8 mouse cellular contexts compared by ENCODE assay signal in genomic region chr19:42268337-42268736, GRCm38 (mm10). TPM values are rescaled to one million over a fixed set of nuclear protein-coding genes. Genes with fewer than 3 reads are reported as not detected.
DNase-seq lines count a peak whose midpoint lies in the region; ATAC-seq and TF ChIP-seq lines count a peak whose summit lies in the region.

No protein-coding gene starts in this region.

- no peak for TF ChIP-seq CTCF in heart, postnatal 0 days (IDR thresholded peaks at IDR 0.05; ENCODE audit: low read depth)

- peak overlapping the region; percentile 46 for H3K4me3 ChIP-seq in heart, embryonic 10.5 days
- no peak overlapping the region for H3K4me3 ChIP-seq in heart, postnatal 0 days (ENCODE audit: low read depth, low read length)
- no peak overlapping the region for H3K4me3 ChIP-seq in neural tube, embryonic 14.5 days (ENCODE audit: low read depth, low read length)

- no peak overlapping the region for H3K9ac ChIP-seq in heart, postnatal 0 days (replicated peaks; ENCODE audit: low read depth, low read length)
- no peak overlapping the region for H3K9ac ChIP-seq in neural tube, embryonic 14.5 days (replicated peaks; ENCODE audit: low read depth, low read length)

- H3K36me3 ChIP-seq in heart, embryonic 10.5 days, result no peaks in the 10 kb centered on the region
- no peaks in the 10 kb centered on the region for H3K36me3 ChIP-seq in heart, postnatal 0 days (replicated peaks; ENCODE audit: control insufficient read depth, insufficient read depth, low read length)
- peaks cover 10% of the 10 kb centered on the region for H3K36me3 ChIP-seq in neural tube, embryonic 14.5 days (ENCODE audit: control insufficient read depth, insufficient read depth, low read length)

- no peaks in the 10 kb centered on the region for H3K9me3 ChIP-seq in heart, embryonic 10.5 days
- H3K9me3 ChIP-seq in heart, postnatal 0 days (replicated peaks; ENCODE audit: control insufficient read depth, low read length), result no peaks in the 10 kb centered on the region
- no peaks in the 10 kb centered on the region for H3K9me3 ChIP-seq in neural tube, embryonic 14.5 days (ENCODE audit: control insufficient read depth, low read length)

- no peak for TF ChIP-seq EP300 in heart, postnatal 0 days (IDR thresholded peaks at IDR 0.05; ENCODE audit: low read depth)

- no peak for ATAC-seq in heart, postnatal 0 days (ENCODE audit: insufficient read depth, low read depth)
- peak; percentile 44; the same call in 1 of the 2 replicates for ATAC-seq in neural tube, embryonic 14.5 days (ENCODE audit: low read depth)

- no peak overlapping the region for H3K27ac ChIP-seq in heart, embryonic 10.5 days
- H3K27ac ChIP-seq in heart, postnatal 0 days (ENCODE audit: low read depth), result no peak overlapping the region
- H3K27ac ChIP-seq in neural tube, embryonic 14.5 days (ENCODE audit: low read depth, low read length), result no peak overlapping the region

- peaks cover 61% of the 10 kb centered on the region for H3K27me3 ChIP-seq in heart, embryonic 10.5 days (ENCODE audit: insufficient read depth, poor library complexity, severe bottlenecking)
- 0 out of 2 replicates have a peak, but pooled peaks cover 7% of the 10 kb centered on the region for H3K27me3 ChIP-seq in heart, postnatal 0 days (ENCODE audit: control insufficient read depth, insufficient read depth, low read length)
- H3K27me3 ChIP-seq in neural tube, embryonic 14.5 days (ENCODE audit: control insufficient read depth, insufficient read depth, low read length), result no peaks in the 10 kb centered on the region

- no peak for DNase-seq in heart, embryonic 10.5 days (ENCODE audit: low spot score)
- DNase-seq in heart, adult 8-10 months (ENCODE audit: low spot score), result no peak
- peak; percentile 59 to 65 for DNase-seq in cerebellum, postnatal 10 days
- DNase-seq in heart, postnatal 0 days (ENCODE audit: low spot score), result no peak
- DNase-seq in kidney, postnatal 36 days, result peak; percentile 72 to 74
- no peak for DNase-seq in frontal cortex, adult 2 months (ENCODE audit: extremely low spot score in 1 of 2, low spot score in 1 of 2)
- DNase-seq in frontal cortex, postnatal 14 days (ENCODE audit: low spot score in 2 of 2), result no peak

- under 1% methylated on average over 19 of the region's 19 CpGs for WGBS in heart, embryonic 10.5 days
- WGBS in heart, postnatal 0 days, result 4% methylated on average over 19 of the region's 19 CpGs
- 2% methylated on average over 19 of the region's 19 CpGs for WGBS in neural tube, embryonic 14.5 days

- peaks cover 10% of the 10 kb centered on the region for H3K4me1 ChIP-seq in heart, embryonic 10.5 days
- no peaks in the 10 kb centered on the region for H3K4me1 ChIP-seq in heart, postnatal 0 days (ENCODE audit: control insufficient read depth, insufficient read depth)
- H3K4me1 ChIP-seq in neural tube, embryonic 14.5 days (ENCODE audit: control insufficient read depth, insufficient read depth, low read length), result no peaks in the 10 kb centered on the region; the same call in 1 of the 2 replicates

- peak overlapping the region; percentile 27; the same call in 1 of the 2 replicates for H3K4me2 ChIP-seq in heart, postnatal 0 days (ENCODE audit: low read depth, low read length)
- peak overlapping the region; percentile 31; the same call in 1 of the 2 replicates for H3K4me2 ChIP-seq in neural tube, embryonic 14.5 days (ENCODE audit: low read depth, low read length)

RNA-seq across cellular contexts. Expression of gene Golga7b, which starts 21.0 kb away (rescaled TPM):
- polyA plus RNA-seq in heart, embryonic 10.5 days (2016; fragmentation: Nextera tagmentation; extraction: Ambion mirVana), result 0.06 and 0.11 TPM in 2 replicates
- total RNA-seq in heart, adult 8-10 months (2022), result 1 to 10 TPM in 1 of 4 experiments, under 1 TPM in 3; 0.46 to 1.0 (median 0.75) TPM
- total RNA-seq in heart, postnatal 0 days (2014; rRNA removed; ENCODE audit: low replicate concordance), result not detected in 2 replicates
- 0.23 and 0.30 TPM in 2 replicates for polyA plus RNA-seq in heart, postnatal 0 days (2015; fragmentation: Nextera tagmentation; extraction: Ambion mirVana)
- 52.2 and 62.5 TPM in 2 replicates for polyA plus RNA-seq in neural tube, embryonic 14.5 days (2014; fragmentation: Nextera tagmentation; extraction: Ambion mirVana)
- polyA plus RNA-seq in frontal cortex, adult 2 months (2012; rRNA removed), result 98.3 and 99.6 TPM in 2 replicates

Comparison
In these comparisons a context has a peak if more than half of its experiments do, and no peak if none do; other contexts are left out.
1. DNase-seq: peak in cerebellum, postnatal 10 days (2 of 2) and kidney, postnatal 36 days (2 of 2); none in heart, embryonic 10.5 days (single experiment), heart, adult 8-10 months (single experiment), heart, postnatal 0 days (single experiment), frontal cortex, adult 2 months (0 of 2) and frontal cortex, postnatal 14 days (0 of 2).
2. RNA of gene Golga7b, which starts 21.0 kb away (polyA plus RNA-seq): 98.3 to 99.6 TPM in frontal cortex, adult 2 months and 52.2 to 62.5 TPM in neural tube, embryonic 14.5 days; 0.23 to 0.30 TPM in heart, postnatal 0 days and 0.06 to 0.11 TPM in heart, embryonic 10.5 days; every median in the first group is over 10 times any median in the second.